ENCODE assay signal across 20 mouse cellular contexts in genomic region chr1:163505035-163505434, GRCm38 (mm10).
"Had no signal": no experiment of that assay in that cellular context is flagged by ENCODE, and none has a peak within 500 bp of the region (broad histone marks: within the 10 kb centered on the region; RNA-seq: fewer than 3 reads in every experiment).

No protein-coding gene starts in this region.

- DNase-seq: kidney, adult 11 months; kidney, adult 8-10 months; kidney, postnatal 10 days; kidney, postnatal 36 days; left cerebral cortex, postnatal 4 days; liver, embryonic 13.5 days; lung, adult 2 months; lung, postnatal 14 days; lung, postnatal 4 days; midbrain, embryonic 14.5 days; right cerebral cortex, adult 18-20 months; right cerebral cortex, postnatal 14 days; right cerebral cortex, postnatal 4 days; thymus, adult 2 months; thymus, postnatal 14 days; thymus, postnatal 4 days had no signal

- H3K9me3 ChIP-seq: intestine, embryonic 15.5 days; kidney, embryonic 15.5 days; liver, embryonic 13.5 days had no signal

- H3K27ac ChIP-seq: intestine, embryonic 15.5 days; kidney, embryonic 15.5 days; liver, embryonic 13.5 days; stomach, postnatal 0 days had no signal

- H3K4me2 ChIP-seq: intestine, embryonic 15.5 days; kidney, embryonic 15.5 days; liver, embryonic 13.5 days; midbrain, embryonic 11.5 days had no signal

- H3K4me3 ChIP-seq: intestine, embryonic 15.5 days; kidney, embryonic 15.5 days; liver, embryonic 13.5 days had no signal

- H3K4me1 ChIP-seq: intestine, embryonic 15.5 days; kidney, embryonic 15.5 days; liver, embryonic 13.5 days had no signal

- H3K27me3 ChIP-seq: intestine, embryonic 15.5 days; kidney, embryonic 15.5 days; liver, embryonic 13.5 days had no signal

- H3K9ac ChIP-seq: intestine, embryonic 15.5 days; kidney, embryonic 15.5 days; liver, embryonic 13.5 days had no signal

- ATAC-seq: intestine, embryonic 15.5 days had no signal

- H3K36me3 ChIP-seq: intestine, embryonic 15.5 days; kidney, embryonic 15.5 days; liver, embryonic 13.5 days had no signal
